Mouse (Mus musculus): Measurements from ENCODE around the gene Cela3a.
"Not testable (repeated sequence)": the region's sequence is repeated elsewhere in the genome, so short reads cannot be mapped to it uniquely, and the experiment has no call there.

The Cela3a gene

DNA sequence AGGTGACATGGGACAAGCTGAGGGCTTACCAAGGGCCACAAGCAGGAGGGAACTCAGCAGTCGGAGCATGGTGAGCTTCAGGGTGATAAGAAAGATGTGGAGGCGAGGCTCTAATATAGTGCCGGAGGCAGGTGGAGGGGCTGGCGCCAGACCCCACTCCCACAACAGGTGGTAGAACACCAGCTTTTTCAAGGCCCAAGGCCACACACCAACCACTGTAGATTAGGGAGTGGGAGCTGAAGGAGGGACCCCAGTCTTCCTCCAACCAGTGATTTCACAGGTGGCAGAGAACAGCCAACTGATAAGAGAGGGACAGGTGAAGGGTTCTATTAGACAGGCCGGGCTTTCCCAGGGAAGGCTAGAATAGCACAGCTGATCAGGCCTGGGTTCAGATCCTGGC is at the start of gene Cela3a:
Cela3a (minus strand) TSS at position 101 of the 400 bp plus-strand sequence.
- no peak for DNase-seq

DNA sequence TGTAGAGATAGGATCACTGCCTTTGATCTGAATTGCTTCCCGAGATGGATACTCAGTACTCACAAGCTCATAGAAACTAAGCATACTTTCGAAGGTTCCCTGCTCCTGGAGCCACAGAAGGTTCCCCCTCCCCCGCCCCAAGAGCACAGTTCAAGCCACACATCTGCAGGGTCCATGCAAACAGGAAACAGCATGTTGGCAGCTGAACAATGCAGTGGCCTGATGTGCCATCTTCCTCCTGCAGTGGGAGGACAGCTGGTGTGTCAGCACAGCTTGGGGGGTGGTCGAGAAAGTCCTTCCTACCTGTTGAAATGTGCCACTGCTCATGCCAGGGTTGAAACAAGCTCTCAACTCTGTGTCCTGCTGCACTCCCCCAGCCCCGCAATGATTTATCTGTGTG is 49.3 kb upstream of the Cela3a start:
- no peak for DNase-seq

DNA sequence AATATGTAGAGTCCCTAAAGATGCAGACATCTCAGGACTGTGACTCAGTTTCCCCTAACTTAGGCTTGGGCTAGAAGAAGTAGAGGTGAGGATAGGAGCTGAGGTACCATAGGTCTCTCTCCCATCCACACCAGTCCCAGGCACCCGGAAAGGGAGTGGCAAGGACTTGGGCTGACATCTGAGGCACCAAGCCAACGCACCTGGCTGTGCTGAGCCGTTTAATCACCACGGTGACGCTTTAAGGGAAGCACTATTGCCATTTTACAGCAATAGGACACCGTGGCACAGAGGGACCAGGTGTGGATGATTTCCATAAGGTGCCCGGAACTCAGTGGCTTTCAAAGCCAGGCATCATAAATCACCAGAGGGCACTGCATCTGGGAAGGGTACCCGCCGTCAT is 48.7 kb upstream of the Cela3a start:
- no peak for DNase-seq

DNA sequence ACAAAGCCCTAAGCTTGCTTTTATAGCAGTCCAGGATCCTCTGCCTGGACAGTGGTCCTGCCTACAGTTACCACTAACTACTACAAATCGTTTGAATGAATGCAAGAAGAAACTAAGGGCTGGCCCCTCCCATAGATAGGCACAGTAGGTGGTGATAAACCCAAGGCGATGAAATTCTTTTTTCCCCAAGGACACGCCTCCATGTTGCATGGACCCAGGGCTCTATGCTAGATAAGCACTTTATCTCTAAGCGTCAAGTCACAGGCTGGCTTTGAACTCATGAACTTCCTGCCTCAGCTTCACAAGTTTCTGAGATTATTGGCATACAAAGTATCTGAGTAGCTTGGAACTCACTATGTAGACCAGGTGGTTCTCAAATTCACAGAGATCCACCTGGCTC is 47.7 kb upstream of the Cela3a start:
- no peak for DNase-seq

DNA sequence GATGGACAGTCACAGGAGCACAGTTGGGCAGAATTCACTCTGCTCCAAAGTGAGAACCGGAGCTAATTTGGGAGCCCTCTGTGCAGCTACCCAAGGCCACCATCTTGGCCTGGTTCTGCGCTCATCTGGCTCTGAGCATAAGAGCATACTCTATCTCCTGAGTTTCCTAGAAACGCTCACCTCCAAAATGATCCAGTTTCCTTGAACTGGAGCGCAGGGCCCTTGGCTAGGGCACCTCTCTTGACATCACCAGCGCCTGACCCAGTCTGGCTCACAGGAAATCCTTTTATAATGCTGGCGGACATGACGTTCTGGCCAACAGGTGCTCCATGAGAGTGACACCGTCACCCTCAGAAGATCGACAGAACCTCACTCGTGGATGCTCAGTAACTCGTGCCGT is 47.0 kb upstream of the Cela3a start:
- DNase-seq, result no peak

DNA sequence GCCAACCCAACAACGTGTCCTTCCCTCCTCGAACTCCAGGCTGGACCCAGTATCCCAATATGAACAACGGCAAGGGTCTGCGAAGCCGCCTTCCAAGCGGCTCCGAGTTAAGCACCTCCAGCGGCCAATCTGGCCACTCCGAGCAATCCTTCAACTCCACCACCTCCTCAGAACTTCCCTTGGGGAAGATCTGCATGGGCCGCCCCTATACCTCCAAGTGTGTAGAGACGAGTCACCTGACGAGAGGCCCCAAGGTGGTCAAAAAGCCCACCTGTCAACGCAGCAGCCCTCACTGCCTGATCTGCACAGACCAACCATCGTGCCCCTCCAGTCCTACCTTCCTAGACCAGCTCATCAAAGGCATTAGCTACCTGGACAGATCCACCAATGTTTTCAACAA is 45.0 kb upstream of the Cela3a start:
- DNase-seq, result no peak

DNA sequence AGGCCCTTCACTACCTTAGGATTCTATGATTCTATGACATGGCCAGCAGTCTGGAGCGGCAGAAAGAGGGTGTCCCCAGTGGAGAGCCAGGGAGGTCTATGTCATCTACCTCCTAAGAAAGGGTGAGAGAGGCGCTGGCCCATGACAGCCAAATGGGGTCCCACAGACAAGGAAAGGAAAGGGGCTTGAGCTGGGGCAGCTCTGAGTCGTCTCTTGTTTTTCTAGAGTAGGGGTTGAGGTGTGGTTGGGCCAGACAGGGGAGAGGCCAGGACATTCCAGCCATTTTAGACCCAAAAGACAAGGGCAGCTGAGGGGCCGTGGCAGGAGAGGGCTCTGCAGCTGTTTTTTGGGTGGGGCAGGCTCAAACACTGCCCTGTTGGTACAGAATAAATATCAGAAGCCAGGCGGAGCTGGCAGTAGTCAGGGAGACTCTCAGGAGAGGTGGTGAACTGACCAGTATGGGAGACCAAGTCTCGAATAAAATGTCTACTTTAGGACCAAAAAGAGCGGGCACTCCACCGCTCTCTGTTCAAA is 43.7 kb upstream of the Cela3a start, which contains the start of gene 1700013G24Rik:
1700013G24Rik (plus strand) TSS at position 51 of the 534 bp plus-strand sequence.
- no peak for DNase-seq

DNA sequence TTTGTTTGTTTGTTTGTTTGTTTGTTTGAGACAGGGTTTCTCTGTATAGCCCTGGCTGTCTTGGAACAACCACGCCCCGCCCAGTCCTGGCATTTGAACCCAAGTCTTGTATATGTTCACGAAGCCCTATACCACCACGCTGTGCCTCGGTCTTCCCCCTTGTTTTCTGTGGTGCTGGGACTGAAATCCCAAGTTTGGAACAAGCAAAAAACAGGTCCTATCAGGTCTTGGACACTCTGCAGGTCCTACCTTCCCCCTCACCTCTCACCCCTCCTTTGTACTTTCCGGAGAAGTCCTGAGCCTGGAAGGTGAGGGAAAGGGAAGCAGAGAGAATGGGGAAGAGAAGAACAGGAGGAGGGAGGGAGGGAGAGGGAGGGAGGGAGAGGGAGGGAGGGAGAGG is 42.6 kb upstream of the Cela3a start:
- no peak for DNase-seq

DNA sequence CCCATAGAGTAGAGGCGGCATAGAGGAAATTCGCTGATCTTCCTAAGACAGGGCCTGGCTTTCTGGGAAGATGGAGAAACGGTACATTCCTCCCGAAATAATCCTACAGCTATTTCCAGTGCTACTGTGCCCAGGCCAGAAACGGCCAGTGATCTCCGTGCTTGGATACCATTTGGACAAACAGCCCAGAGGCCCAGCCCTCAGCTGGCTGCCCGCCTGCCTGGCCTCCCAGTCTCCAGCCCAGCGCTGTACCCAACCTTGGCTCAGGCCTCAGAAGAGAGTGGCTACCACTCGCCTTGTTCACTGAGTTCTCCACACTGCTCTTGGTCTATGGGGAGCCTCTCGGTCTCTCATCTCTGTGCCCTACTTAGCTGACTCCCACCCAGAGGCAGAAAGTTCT is 40.1 kb upstream of the Cela3a start:
- no peak for DNase-seq

DNA sequence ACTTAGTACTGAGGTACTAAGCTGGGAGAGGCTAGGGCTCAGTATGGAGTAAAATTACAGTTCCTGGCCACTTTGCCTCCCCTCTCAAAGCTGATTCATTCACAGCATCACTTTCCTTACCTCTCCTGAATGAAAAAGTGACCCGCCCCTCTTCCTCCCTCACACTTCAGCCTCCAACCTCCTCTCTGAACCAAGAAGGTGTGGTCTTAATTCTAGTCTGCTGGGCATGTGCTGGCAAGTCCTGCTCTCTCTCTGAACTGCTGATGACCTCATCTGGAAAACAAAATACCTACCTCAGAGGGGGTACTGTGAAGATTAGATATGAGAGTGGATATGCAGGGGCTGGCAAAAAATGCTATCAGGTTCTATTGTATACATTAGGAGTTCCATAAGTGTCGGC is 39.5 kb upstream of the Cela3a start:
- DNase-seq, result no peak

DNA sequence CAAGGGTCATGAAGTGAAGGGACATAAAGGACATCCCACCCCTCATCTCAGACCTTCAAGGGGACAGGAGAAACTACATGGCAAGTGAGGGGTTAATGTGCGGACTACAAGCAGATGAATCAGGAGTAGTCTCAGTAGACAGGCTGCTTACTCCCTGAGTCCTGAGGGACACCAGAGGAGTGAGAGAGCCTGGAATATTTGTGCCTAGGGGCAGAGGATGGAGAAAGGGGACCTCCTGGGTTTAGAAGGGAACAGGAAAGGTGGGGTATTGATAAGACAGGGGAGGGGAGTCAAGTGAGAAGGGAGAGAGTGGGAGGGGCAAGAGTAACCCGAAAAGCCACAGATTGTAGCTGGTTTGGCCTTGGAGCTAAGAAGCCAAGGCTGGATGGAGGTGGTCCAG is 39.0 kb upstream of the Cela3a start:
- no peak for DNase-seq

DNA sequence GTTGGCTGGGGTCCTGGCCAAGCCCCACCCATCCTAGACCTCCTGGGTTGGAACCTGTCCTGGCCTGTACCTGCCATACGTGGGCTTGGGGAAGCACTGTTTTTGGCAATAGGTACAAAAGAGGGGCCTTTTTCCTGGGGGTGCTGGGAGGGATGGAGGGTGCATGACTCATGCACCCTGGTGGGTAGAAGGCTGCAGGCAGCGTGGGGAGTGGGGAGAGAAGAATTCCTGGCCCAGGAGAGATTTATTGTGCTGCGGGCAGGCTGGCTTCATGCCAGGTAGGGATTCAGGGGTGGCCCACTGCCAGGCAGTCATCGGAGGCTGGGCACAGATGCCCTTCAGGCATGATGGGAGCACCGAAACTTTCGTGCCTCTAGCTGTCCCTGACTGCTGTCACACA is 38.6 kb upstream of the Cela3a start:
- DNase-seq, result peak; percentile 71

DNA sequence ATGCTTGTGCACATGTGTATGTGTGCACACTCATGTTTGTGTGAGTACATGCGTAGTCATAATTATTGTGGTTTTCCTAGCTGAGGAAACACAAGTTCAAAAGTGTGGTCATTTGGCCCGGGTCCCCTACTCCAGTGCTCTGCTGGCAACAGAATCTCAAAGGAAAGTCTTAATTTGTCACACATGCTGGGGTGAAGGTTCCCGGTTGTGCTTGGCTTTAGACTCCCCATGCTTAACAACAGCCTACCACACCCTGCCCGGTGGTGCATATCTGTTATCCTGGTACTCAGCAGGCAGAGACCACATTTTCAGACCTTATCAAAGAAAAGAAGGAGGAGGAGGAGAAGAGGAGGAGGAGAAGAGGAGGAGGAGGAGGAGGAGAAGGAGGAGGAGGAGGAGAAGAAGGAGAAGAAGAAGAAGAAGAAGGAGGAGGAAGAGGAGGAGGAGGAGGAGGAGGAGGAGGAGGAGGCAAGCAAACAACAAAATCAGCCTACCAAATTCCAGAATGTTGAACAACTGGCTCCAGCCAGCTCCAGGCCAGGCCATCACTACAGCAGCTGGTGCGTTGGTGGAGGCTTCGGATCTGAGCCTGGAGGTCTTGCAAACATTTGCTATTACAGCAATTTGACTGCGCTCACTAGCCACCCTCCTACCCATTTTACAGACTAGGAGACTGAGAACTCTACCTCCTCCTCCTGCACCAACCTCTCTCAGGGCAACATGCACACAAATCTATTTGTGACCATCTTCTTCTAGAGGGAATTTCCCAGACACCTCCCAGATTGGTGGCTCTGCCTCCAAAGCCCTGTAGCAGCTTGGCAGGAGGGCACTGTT is 38.0 kb upstream of the Cela3a start:
- DNase-seq, result peak; percentile 64

DNA sequence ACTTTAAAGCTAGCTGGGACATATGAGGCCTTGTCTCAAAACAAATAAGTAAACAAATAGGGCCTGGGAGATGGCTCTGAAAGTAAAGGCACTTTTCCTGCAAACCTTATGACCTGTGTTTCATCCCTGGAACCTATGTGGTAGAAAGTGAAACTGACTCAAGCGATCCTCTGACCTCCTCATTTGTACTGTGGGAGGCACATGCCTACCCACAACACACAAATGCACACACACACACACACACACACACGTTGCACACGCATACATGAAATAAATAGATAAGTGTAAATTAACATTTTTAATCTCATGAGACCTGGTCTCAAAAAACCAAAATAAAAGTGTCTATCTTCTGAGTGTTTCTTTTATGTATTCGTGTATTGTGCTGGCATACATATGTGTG is 36.3 kb upstream of the Cela3a start:
- no peak for DNase-seq

DNA sequence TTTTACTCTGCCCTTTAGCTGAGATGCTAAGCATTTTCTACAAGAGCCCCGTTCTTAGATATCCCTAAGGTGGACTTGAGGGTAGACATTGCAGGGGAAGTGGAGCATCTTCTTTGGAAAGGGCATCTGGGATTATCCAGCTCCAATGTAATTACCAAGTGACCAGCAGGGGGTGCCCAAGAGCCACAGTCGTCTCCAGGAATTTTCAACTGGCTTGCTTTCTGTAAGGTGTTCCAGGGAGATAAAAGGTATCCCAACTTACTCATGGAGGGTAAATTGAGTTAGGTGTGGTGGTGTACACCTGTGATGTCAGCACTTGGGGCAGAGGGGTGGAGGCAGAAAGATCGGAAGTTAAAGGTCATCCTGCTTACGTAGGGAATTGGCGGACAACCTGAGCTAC is 34.0 kb upstream of the Cela3a start:
- peak; percentile 88 for DNase-seq

DNA sequence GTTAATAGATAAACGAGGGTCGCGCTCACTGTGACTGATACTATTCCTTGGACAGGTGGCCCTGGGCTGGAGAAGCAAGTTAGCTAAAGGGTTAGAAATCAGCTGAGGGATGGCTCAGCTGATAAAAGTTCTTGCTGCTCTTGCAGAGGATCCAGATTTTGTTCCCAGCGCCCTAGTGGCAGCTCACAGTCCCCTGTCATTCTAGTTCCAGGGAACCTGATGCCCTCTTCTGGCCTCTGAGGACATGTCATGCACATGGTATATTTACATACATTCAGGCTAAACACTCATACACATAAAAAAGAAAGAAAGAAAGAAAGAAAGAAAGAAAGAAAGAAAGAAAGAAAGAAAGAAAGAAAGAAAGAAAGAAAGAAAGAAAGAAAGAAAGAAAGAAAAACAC is 31.7 kb upstream of the Cela3a start:
- DNase-seq, result no peak

DNA sequence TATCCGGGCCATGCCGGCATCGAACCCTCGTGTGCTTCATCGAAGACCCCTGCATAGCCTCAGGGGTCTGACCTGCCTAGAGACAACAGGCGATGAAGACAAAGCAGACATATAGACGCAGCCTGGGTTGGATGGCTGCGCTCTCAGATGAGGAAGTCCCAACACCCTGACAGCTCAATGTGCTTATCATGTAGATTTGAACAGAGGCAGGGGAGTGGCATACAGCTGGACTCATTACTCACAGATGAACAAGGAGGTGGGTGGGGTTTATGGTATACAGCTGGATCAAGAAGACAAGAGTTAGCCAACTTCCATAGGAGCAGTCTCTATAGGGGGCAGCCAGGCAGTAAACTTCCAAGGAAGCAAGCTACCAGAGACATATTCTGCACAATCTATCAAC is 29.3 kb upstream of the Cela3a start:
- DNase-seq, result no peak

DNA sequence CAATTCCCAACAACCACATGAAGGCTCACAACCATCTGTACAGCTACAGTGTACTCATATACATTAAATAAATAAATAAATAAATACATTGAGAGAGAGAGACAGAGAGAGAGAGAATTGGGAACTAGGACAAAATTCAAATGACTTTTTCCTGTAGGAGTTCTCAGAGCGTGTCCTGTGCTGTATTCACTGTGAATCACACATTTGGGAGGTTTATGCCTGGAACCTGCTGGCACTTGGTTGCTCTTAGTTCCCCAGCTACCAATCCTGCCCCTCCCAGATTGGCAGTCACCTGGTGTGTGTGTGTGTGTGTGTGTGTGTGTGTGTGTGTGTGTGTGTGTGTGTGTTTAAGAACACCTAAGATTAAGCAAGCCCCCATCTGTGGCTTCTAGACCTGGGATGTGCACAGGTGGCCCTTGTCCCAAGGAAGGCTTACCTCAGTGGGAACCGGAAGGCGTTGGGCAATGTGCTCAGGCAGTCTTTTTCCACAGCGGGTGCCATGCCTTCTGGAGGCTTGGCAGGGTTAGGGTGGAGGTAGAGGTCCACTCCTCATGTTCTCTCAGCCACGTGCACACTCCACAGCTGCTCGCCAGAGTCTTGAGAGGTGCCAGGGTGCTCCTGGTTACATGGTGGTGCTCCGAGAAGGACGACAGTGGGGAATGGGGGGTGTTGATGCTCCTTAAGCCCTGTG is 27.5 kb upstream of the Cela3a start:
- no peak for DNase-seq

DNA sequence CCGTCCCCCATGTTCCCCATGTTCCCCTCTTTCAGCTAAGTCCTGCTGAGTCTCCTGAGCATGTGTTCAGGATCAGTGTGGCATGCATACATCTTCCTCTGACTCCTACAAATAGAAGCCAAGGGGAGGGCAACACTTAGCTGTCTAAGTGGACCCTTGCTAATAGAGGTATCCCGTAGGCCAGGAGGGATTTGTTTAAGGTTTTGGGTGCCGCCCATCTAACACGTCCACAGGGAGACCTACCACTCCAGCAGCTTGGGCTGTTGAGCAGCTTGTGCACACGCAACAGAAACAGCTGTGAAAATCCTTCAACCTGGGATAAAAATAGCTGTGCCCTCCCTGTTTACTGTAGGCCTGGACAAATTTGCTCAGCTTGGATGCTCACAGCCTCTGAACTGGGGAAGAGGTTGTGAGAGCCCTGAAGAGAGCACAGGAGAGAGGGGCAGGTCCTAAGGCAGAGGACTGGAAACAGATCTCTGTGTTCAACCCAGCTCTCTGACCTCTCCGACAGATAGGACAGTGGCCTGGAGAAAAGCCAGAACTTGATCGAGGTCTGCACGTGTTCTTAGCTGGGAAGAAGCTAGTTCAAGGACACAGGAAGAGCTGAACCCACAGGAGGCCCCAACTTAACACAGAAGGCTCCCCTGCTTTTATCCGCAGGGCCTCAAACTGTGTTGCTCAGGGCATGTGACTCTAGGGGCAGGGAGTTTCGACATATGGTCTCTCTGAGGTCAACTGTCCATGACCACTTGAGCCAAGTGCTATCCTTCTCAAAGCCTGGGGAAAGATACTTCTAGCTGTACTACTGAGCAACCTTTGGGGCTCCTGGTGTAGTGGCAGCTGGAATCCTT is 23.3 kb upstream of the Cela3a start:
- not testable (repeated sequence) for DNase-seq

DNA sequence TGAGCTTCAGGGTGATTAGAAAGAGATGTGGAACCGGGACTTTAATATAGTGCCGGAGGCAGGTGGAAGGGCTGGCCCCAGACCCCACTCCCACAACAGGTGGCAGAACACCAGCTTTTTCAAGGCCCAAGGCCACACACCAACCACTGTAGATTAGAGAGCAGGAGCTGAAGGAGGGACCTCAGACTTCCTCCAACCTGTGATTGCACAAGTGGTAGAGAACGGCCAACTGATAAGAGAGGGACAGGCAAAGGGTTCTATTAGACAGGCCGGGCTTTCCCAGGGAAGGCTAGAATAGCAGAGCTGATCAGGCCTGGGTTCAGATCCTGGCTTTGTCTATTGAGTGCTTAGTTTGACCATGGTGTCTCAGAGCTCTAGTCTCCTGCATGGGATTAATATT is 20.9 kb upstream of the Cela3a start, which contains the start of gene Cela3b:
Cela3b (minus strand) TSS at position 39 of the 400 bp plus-strand sequence.
- no peak for DNase-seq

DNA sequence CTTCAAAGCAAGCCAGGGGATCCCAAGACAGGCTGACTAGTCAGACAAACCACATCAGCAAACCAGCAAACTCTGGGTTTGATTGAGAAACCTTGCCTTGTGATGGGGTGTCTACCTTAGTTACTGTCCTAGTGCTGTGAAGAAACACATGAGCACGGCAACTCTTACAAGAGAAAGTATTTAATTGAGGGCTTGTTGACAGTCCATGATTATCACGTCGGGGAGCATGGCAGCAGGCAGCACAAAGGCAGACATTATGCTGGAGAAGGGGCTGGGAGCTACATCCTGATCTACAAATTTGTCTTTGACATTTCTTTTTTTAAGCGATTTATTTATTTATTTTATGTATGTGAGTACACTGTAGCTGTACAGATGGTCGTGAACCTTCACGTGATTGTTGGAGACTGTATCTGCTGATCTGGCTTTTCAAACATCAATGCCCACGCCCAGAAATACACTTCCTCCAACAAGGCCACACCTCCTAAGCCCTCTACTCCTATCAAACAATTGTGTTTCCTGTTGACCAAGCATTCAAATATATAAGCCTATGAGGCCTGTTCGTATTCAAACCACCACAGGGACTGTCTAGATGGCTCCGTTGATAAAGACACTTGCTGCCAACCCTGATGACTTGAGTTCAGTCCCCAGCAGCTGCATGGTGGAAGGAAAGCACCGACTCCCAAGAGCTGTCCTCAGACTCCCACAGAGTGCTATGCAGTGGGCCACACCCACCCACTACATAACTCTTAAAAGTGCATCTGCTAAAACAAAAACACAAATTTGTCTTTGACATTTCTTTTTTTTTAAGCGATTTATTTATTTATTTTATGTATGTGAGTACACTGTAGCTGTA is 8.3 kb upstream of the Cela3a start:
- DNase-seq, result no peak

DNA sequence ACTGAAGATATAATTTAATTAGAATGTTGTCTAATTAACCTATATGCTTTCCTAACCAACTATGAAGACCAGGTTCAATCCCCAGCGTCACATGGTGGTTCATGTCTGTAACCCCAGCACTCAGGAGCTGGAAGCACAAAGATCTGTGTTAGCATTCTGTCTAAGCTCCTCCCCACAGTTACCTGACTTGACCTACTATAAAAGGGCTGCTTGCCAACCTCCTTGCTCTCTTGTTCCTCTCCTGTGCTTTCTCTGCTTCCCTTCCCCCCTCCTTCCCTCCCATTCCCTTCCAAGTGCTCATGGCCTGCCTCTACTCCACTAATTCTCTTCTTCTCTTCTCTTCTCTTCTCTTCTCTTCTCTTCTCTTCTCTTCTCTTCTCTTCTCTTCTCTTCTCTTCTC is 5.3 kb upstream of the Cela3a start:
- peak; percentile 32 for DNase-seq

All from kidney, postnatal 10 days (tissue).